Mouse (Mus musculus) T-cell, adult 2 months (primary cell): Measurements from ENCODE around the gene 4930432K21Rik.
A peak's percentile ranks its signal among the peaks of the same experiment; 100 is the strongest.

ENCODE experiments used
- DNase-seq: peaks from one replicate; pipeline ENCODE4 v3.0.0; 2022; ENCODE audit warnings: low spot score

Gene 4930432K21Rik

GRCm38 (mm10) chr8:84148531-84148850 lies 666 bp downstream of the 4930432K21Rik start:
- no peak for DNase-seq

- no peak for DNase-seq
These were observed 1.4 kb downstream of the 4930432K21Rik start for GRCm38 (mm10) chr8:84149181-84149580.

GRCm38 (mm10) chr8:84157620-84158019 lies 9.8 kb downstream of the 4930432K21Rik start:
- no peak for DNase-seq

GRCm38 (mm10) chr8:84167696-84168095 lies 19.9 kb downstream of the 4930432K21Rik start:
- DNase-seq: no peak

- DNase-seq: no peak
These were observed 22.3 kb downstream of the 4930432K21Rik start for GRCm38 (mm10) chr8:84170096-84170495.

GRCm38 (mm10) chr8:84173861-84174260 lies 26.0 kb downstream of the 4930432K21Rik start:
- peak; percentile 45 for DNase-seq

- DNase-seq: no peak
These were observed 28.7 kb downstream of the 4930432K21Rik start for GRCm38 (mm10) chr8:84176560-84176959.

GRCm38 (mm10) chr8:84177405-84177804 lies 29.6 kb downstream of the 4930432K21Rik start:
- DNase-seq: no peak

GRCm38 (mm10) chr8:84178592-84178991 lies 30.8 kb downstream of the 4930432K21Rik start:
- DNase-seq: no peak

- no peak for DNase-seq
These were observed 32.1 kb downstream of the 4930432K21Rik start for GRCm38 (mm10) chr8:84179946-84180345.

GRCm38 (mm10) chr8:84180530-84181190 lies 32.8 kb downstream of the 4930432K21Rik start:
- DNase-seq: peak; percentile 29

- no peak for DNase-seq
These were observed 35.0 kb downstream of the 4930432K21Rik start for GRCm38 (mm10) chr8:84182833-84183232.

- no peak for DNase-seq
These were observed 35.6 kb downstream of the 4930432K21Rik start for GRCm38 (mm10) chr8:84183261-84184084.

GRCm38 (mm10) chr8:84184085-84185043 lies 36.5 kb downstream of the 4930432K21Rik start:
- DNase-seq: no peak

- DNase-seq: no peak
These were observed 37.3 kb downstream of the 4930432K21Rik start, which contains the start of gene Nanos3 for GRCm38 (mm10) chr8:84185117-84185516. Gene Nanos3, minus strand, starts transcription at chr8:84185217.

- DNase-seq: peak; percentile 78
These were observed 38.7 kb downstream of the 4930432K21Rik start for GRCm38 (mm10) chr8:84186547-84186946.

- peak; percentile 74 for DNase-seq
These were observed 39.4 kb downstream of the 4930432K21Rik start for GRCm38 (mm10) chr8:84187065-84187755.

GRCm38 (mm10) chr8:84188671-84189070 lies 40.8 kb downstream of the 4930432K21Rik start:
- no peak for DNase-seq

GRCm38 (mm10) chr8:84189603-84190002 lies 41.8 kb downstream of the 4930432K21Rik start:
- no peak for DNase-seq

GRCm38 (mm10) chr8:84190191-84190867 lies 42.5 kb downstream of the 4930432K21Rik start:
- peak; percentile 31 for DNase-seq

GRCm38 (mm10) chr8:84192023-84192422 lies 44.2 kb downstream of the 4930432K21Rik start:
- no peak for DNase-seq
